Mouse (Mus musculus) embryonic facial prominence, embryonic 11.5 days (tissue): Measurements from ENCODE around the gene Mavs. TPM values are rescaled to one million over a fixed set of nuclear protein-coding genes. Genes with fewer than 3 reads are reported as not detected.

ENCODE experiments used
- ATAC-seq: fragments of 200-750 bp; cut with Nextera tagmentation; replicated peaks from 2 replicates; pipeline ENCODE4 v1.8.0; 2017; ENCODE audit warnings: low read depth; ENCODE audit not compliant: insufficient number of reproducible peaks, low FRiP score, low TSS enrichment
- DNase-seq: peaks from one replicate; pipeline ENCODE4 v3.0.0-alpha.2; 2015; ENCODE audit warnings: low spot score
- H3K27ac ChIP-seq: fragments of 300-500 bp; sonication (generic); replicated peaks from 2 replicates; pipeline ENCODE4 v1.5.1; 2014; ENCODE audit warnings: mild to moderate bottlenecking, low read depth, low read length, control low read depth
- H3K27me3 ChIP-seq: fragments of 300-500 bp; sonication (generic); 2 replicates; pipeline ENCODE4 v1.6.1; 2014; ENCODE audit warnings: mild to moderate bottlenecking, low read length, moderate library complexity, mixed read lengths; ENCODE audit not compliant: control insufficient read depth, insufficient read depth
- H3K36me3 ChIP-seq: fragments of 300-500 bp; sonication (generic); replicated peaks from 2 replicates; pipeline ENCODE4 v1.6.1; 2014; ENCODE audit warnings: low read depth, mild to moderate bottlenecking, low read length, moderate library complexity, mixed read lengths; ENCODE audit not compliant: control insufficient read depth, insufficient read depth
- H3K4me1 ChIP-seq: fragments of 300-500 bp; sonication (generic); 2 replicates; pipeline ENCODE4 v1.6.1; 2014; ENCODE audit warnings: low read length, mixed read lengths; ENCODE audit not compliant: control insufficient read depth, insufficient read depth
- H3K4me2 ChIP-seq: fragments of 300-500 bp; sonication (generic); 2 replicates; pipeline ENCODE4 v1.6.1; 2014; ENCODE audit warnings: low read depth, mild to moderate bottlenecking, control low read depth, low read length, moderate library complexity
- H3K4me3 ChIP-seq: fragments of 300-500 bp; sonication (generic); 2 replicates; pipeline ENCODE4 v1.5.1; 2014; ENCODE audit warnings: low read depth, low read length, control low read depth
- H3K9ac ChIP-seq: fragments of 300-500 bp; sonication (generic); replicated peaks from 2 replicates; pipeline ENCODE4 v1.6.1; 2014; ENCODE audit warnings: mild to moderate bottlenecking, control low read depth, low read length
- H3K9me3 ChIP-seq: fragments of 300-500 bp; sonication (generic); replicated peaks from 2 replicates; pipeline ENCODE4 v1.6.1; 2016; ENCODE audit warnings: mild to moderate bottlenecking, low read length, inconsistent platforms, mixed read lengths; ENCODE audit not compliant: control insufficient read depth
- WGBS: fragments of 180-500 bp; shearing (Covaris S2); extraction: QIAGEN DNeasy Blood & Tissue Kit; methylation state at CpG from one replicate; pipeline ENCODE4 v1.1.7; 2014; 5-methylcytosine and 5-hydroxymethylcytosine counted together
- microRNA-seq: library from miRNA; unstranded; fragments of <30 nt; microRNA quantifications from one replicate; pipeline ENCODE4, GENCODE M21; 2016; ENCODE audit warnings: borderline number of aligned reads
- polyA plus RNA-seq: library from polyadenylated mRNA; unstranded; fragments of >200 nt; fragmentation: Nextera tagmentation; extraction: Ambion mirVana; gene quantifications from 2 replicates; pipeline ENCODE4 v1.2.1, GENCODE M21; 2014

Mavs gene
- polyA plus RNA-seq, 1 experiment from 2014 or later, result 13.3 TPM

GRCm38 (mm10) chr2:131281596-131281995, 47.7 kb downstream of the Mavs start:
- no peaks in the 10 kb centered on the region for H3K9me3 ChIP-seq
- no peak overlapping the region for H3K4me2 ChIP-seq
- H3K36me3 ChIP-seq, result peaks cover 8% of the 10 kb centered on the region; the same call in 1 of the 2 replicates
- ATAC-seq (no peak), DNase-seq (no peak)
- no peaks in the 10 kb centered on the region for H3K27me3 ChIP-seq
- no peak overlapping the region for H3K27ac ChIP-seq
- no peak overlapping the region for H3K9ac ChIP-seq
- WGBS, result 94% methylated on average over 1 of the region's 1 CpGs
- H3K4me1 ChIP-seq, result no peaks in the 10 kb centered on the region
- H3K4me3 ChIP-seq, result no peak overlapping the region

- no peak for ATAC-seq
- whole genome bisulfite sequencing, result 85% methylated on average over 1 of the region's 1 CpGs
- peaks cover 8% of the 10 kb centered on the region; the same call in 1 of the 2 replicates for H3K36me3 ChIP-seq
These were observed 52.4 kb downstream of the Mavs start for GRCm38 (mm10) chr2:131286276-131286675.

GRCm38 (mm10) chr2:131290669-131291068, 56.8 kb downstream of the Mavs start:
- peaks cover 10% of the 10 kb centered on the region for H3K36me3 ChIP-seq
- DNase-seq (no peak), ATAC-seq (no peak)
- H3K4me3 ChIP-seq, result no peak overlapping the region
- no peaks in the 10 kb centered on the region for H3K9me3 ChIP-seq
- H3K27ac ChIP-seq, result no peak overlapping the region
- H3K9ac ChIP-seq, result no peak overlapping the region
- H3K4me2 ChIP-seq, result no peak overlapping the region
- H3K27me3 ChIP-seq, result no peaks in the 10 kb centered on the region
- no peaks in the 10 kb centered on the region for H3K4me1 ChIP-seq

More at GRCm38 (mm10) chr2:131286276-131286675, 52.4 kb downstream of the Mavs start:
- no peak overlapping the region for H3K9ac ChIP-seq
- H3K27me3 ChIP-seq, result no peaks in the 10 kb centered on the region
- no peaks in the 10 kb centered on the region for H3K9me3 ChIP-seq
- no peak overlapping the region for H3K27ac ChIP-seq
- DNase-seq, result peak; percentile 6
- no peaks in the 10 kb centered on the region for H3K4me1 ChIP-seq
- no peak overlapping the region for H3K4me3 ChIP-seq
- H3K4me2 ChIP-seq, result no peak overlapping the region

GRCm38 (mm10) chr2:131296746-131297261, 62.9 kb downstream of the Mavs start:
- Histone ChIP-seq H3K36me3 (peaks cover 9% of the 10 kb centered on the region), H3K4me1 (no peaks in the 10 kb centered on the region), H3K27me3 (no peaks in the 10 kb centered on the region), H3K4me3 (no peak overlapping the region), H3K9ac (no peak overlapping the region), H3K27ac (no peak overlapping the region), H3K4me2 (no peak overlapping the region), H3K9me3 (no peaks in the 10 kb centered on the region)
- DNase-seq, result no peak
- 96% methylated on average over 2 of the region's 2 CpGs for WGBS
- no peak for ATAC-seq

Small RNA genes lying within 50 kb of the gene (microRNA-seq; reads per million reads assigned to microRNA genes)
- gene Mir103-2, result 119 reads per million, percentile 44 among the genes with 10 or more reads in this experiment

Other genes with a start within 250 kb of the Mavs start
- 13.3 and 15.3 TPM in 2 replicates for gene Gfra4, start 191.0 kb upstream of the Mavs start, polyA plus RNA-seq
- 0.57 and 0.80 TPM in 2 replicates for gene Adam33, start 170.2 kb upstream of the Mavs start, polyA plus RNA-seq
- 0.07 and 0.11 TPM in 2 replicates for gene Siglec1, start 147.3 kb upstream of the Mavs start, polyA plus RNA-seq
- gene Hspa12b, start 106.8 kb upstream of the Mavs start, polyA plus RNA-seq, result 6.3 and 6.6 TPM in 2 replicates
- gene Gm11037, start 100.6 kb upstream of the Mavs start, polyA plus RNA-seq, result not detected in 2 replicates
- 81.2 and 88.3 TPM in 2 replicates for gene 1700037H04Rik, start 74.0 kb upstream of the Mavs start, polyA plus RNA-seq
- 5.8 and 6.1 TPM in 2 replicates for gene Cenpb, start 54.0 kb upstream of the Mavs start, polyA plus RNA-seq
- 48.0 and 53.4 TPM in 2 replicates for gene Cdc25b, start 47.1 kb upstream of the Mavs start, polyA plus RNA-seq
- gene Spef1, start 46.8 kb upstream of the Mavs start, polyA plus RNA-seq, result 3.4 and 4.1 TPM in 2 replicates
- gene Ap5s1, start 27.0 kb upstream of the Mavs start, polyA plus RNA-seq, result 22.6 and 23.8 TPM in 2 replicates
- gene Pank2, start 28.4 kb downstream of the Mavs start, polyA plus RNA-seq, result 60.6 and 68.0 TPM in 2 replicates
- gene Rnf24, start 118.8 kb downstream of the Mavs start, polyA plus RNA-seq, result 7.7 and 8.2 TPM in 2 replicates